Mouse (Mus musculus): Measurements from ENCODE around the gene Trub1. TPM values are rescaled to one million over a fixed set of nuclear protein-coding genes. Genes with fewer than 3 reads are reported as not detected.

The Trub1 gene
- polyA plus RNA-seq (2015; fragmentation: Nextera tagmentation; extraction: Ambion mirVana) = 7.3 and 8.7 TPM in 2 replicates

GRCm38 (mm10) chr19:57452492-57453217 is at the start of gene Trub1:
Gene Trub1 (plus strand): TSS chr19:57452912.
- H3K4me3 ChIP-seq (ENCODE audit: low read depth, low read length) = peak within 1 kb of the TSS; percentile 80
- 5% methylated on average over 26 of the region's 26 CpGs for WGBS (ENCODE audit: insufficient replicate concordance)
- H3K36me3 ChIP-seq (ENCODE audit: control insufficient read depth, insufficient read depth) = no peaks in the 10 kb centered on the region
- peak; percentile 96 for ATAC-seq (ENCODE audit: low read depth)
- H3K4me2 ChIP-seq (ENCODE audit: low read depth, low read length) = peak within 1 kb of the TSS; percentile 67
- H3K27me3 ChIP-seq (ENCODE audit: control insufficient read depth, insufficient read depth, low read depth, low read length) = no peaks in the 10 kb centered on the region
- H3K9me3 ChIP-seq (replicated peaks; ENCODE audit: control insufficient read depth, low read length) = 0 out of 2 replicates have a peak, but pooled peaks cover 2% of the 10 kb centered on the region
- H3K27ac ChIP-seq (ENCODE audit: low read length) = peak within 1 kb of the TSS; percentile 15; the same call in 1 of the 2 replicates
- peaks cover 8% of the 10 kb centered on the region for H3K4me1 ChIP-seq (ENCODE audit: control insufficient read depth, low read depth, low read length)
- H3K9ac ChIP-seq (ENCODE audit: low read depth, low read length) = peak within 1 kb of the TSS; percentile 74

- Histone ChIP-seq H3K36me3 (ENCODE audit: control insufficient read depth, insufficient read depth) (no peaks in the 10 kb centered on the region), H3K27me3 (ENCODE audit: control insufficient read depth, insufficient read depth, low read depth, low read length) (no peaks in the 10 kb centered on the region), H3K4me3 (ENCODE audit: low read depth, low read length) (0 out of 2 replicates have a peak overlapping the region, but pooled peaks have one; percentile 13), H3K4me1 (ENCODE audit: control insufficient read depth, low read depth, low read length) (no peaks in the 10 kb centered on the region), H3K9me3 (replicated peaks; ENCODE audit: control insufficient read depth, low read length) (no peaks in the 10 kb centered on the region), H3K9ac (ENCODE audit: low read depth, low read length) (no peak overlapping the region), H3K27ac (ENCODE audit: low read length) (no peak overlapping the region), H3K4me2 (ENCODE audit: low read depth, low read length) (peak overlapping the region; percentile 36; the same call in 1 of the 2 replicates)
- WGBS (ENCODE audit: insufficient replicate concordance) = 13% methylated on average over 24 of the region's 24 CpGs
- ATAC-seq (ENCODE audit: low read depth) = peak; percentile 64
These were observed 48.8 kb upstream of the Trub1 start for GRCm38 (mm10) chr19:57403700-57404501.

GRCm38 (mm10) chr19:57404502-57404848 is 48.2 kb upstream of the Trub1 start:
- Histone ChIP-seq H3K9ac (ENCODE audit: low read depth, low read length) (no peak overlapping the region), H3K27ac (ENCODE audit: low read length) (no peak overlapping the region), H3K4me2 (ENCODE audit: low read depth, low read length) (peak overlapping the region; percentile 36; the same call in 1 of the 2 replicates), H3K36me3 (ENCODE audit: control insufficient read depth, insufficient read depth) (no peaks in the 10 kb centered on the region), H3K4me1 (ENCODE audit: control insufficient read depth, low read depth, low read length) (no peaks in the 10 kb centered on the region), H3K27me3 (ENCODE audit: control insufficient read depth, insufficient read depth, low read depth, low read length) (no peaks in the 10 kb centered on the region), H3K4me3 (ENCODE audit: low read depth, low read length) (0 out of 2 replicates have a peak overlapping the region, but pooled peaks have one; percentile 13), H3K9me3 (replicated peaks; ENCODE audit: control insufficient read depth, low read length) (no peaks in the 10 kb centered on the region)
- WGBS (ENCODE audit: insufficient replicate concordance) = 16% methylated on average over 9 of the region's 9 CpGs
- ATAC-seq (ENCODE audit: low read depth) = no peak

- Histone ChIP-seq H3K4me1 (ENCODE audit: control insufficient read depth, low read depth, low read length) (no peaks in the 10 kb centered on the region; the same call in 1 of the 2 replicates), H3K4me2 (ENCODE audit: low read depth, low read length) (no peak overlapping the region), H3K9me3 (replicated peaks; ENCODE audit: control insufficient read depth, low read length) (no peaks in the 10 kb centered on the region), H3K9ac (ENCODE audit: low read depth, low read length) (no peak overlapping the region), H3K27me3 (ENCODE audit: control insufficient read depth, insufficient read depth, low read depth, low read length) (no peaks in the 10 kb centered on the region), H3K4me3 (ENCODE audit: low read depth, low read length) (no peak overlapping the region), H3K27ac (ENCODE audit: low read length) (no peak overlapping the region), H3K36me3 (ENCODE audit: control insufficient read depth, insufficient read depth) (no peaks in the 10 kb centered on the region)
- WGBS (ENCODE audit: insufficient replicate concordance) = 80% methylated on average over 1 of the region's 1 CpGs
- ATAC-seq (ENCODE audit: low read depth) = no peak
These were observed 44.8 kb upstream of the Trub1 start for GRCm38 (mm10) chr19:57407947-57408346.

- peak; percentile 64 for ATAC-seq (ENCODE audit: low read depth)
- Histone ChIP-seq H3K36me3 (ENCODE audit: control insufficient read depth, insufficient read depth) (no peaks in the 10 kb centered on the region), H3K9me3 (replicated peaks; ENCODE audit: control insufficient read depth, low read length) (no peaks in the 10 kb centered on the region), H3K4me3 (ENCODE audit: low read depth, low read length) (peak overlapping the region; percentile 27), H3K4me2 (ENCODE audit: low read depth, low read length) (peak overlapping the region; percentile 53), H3K27me3 (ENCODE audit: control insufficient read depth, insufficient read depth, low read depth, low read length) (no peaks in the 10 kb centered on the region), H3K27ac (ENCODE audit: low read length) (no peak overlapping the region), H3K4me1 (ENCODE audit: control insufficient read depth, low read depth, low read length) (no peaks in the 10 kb centered on the region; the same call in 1 of the 2 replicates), H3K9ac (ENCODE audit: low read depth, low read length) (no peak overlapping the region)
- WGBS (ENCODE audit: insufficient replicate concordance) = 12% methylated on average over 29 of the region's 29 CpGs
These were observed 41.1 kb upstream of the Trub1 start for GRCm38 (mm10) chr19:57411375-57412196.

GRCm38 (mm10) chr19:57413170-57413569 is 39.5 kb upstream of the Trub1 start:
- Histone ChIP-seq H3K9me3 (replicated peaks; ENCODE audit: control insufficient read depth, low read length) (no peaks in the 10 kb centered on the region), H3K4me3 (ENCODE audit: low read depth, low read length) (no peak overlapping the region), H3K27ac (ENCODE audit: low read length) (no peak overlapping the region), H3K36me3 (ENCODE audit: control insufficient read depth, insufficient read depth) (no peaks in the 10 kb centered on the region), H3K4me1 (ENCODE audit: control insufficient read depth, low read depth, low read length) (no peaks in the 10 kb centered on the region; the same call in 1 of the 2 replicates), H3K9ac (ENCODE audit: low read depth, low read length) (no peak overlapping the region), H3K4me2 (ENCODE audit: low read depth, low read length) (no peak overlapping the region), H3K27me3 (ENCODE audit: control insufficient read depth, insufficient read depth, low read depth, low read length) (no peaks in the 10 kb centered on the region)
- ATAC-seq (ENCODE audit: low read depth) = no peak
- 9% methylated on average over 3 of the region's 3 CpGs for WGBS (ENCODE audit: insufficient replicate concordance)

- WGBS (ENCODE audit: insufficient replicate concordance) = 58% methylated on average over 6 of the region's 6 CpGs
- Histone ChIP-seq H3K4me2 (ENCODE audit: low read depth, low read length) (no peak overlapping the region), H3K9ac (ENCODE audit: low read depth, low read length) (no peak overlapping the region), H3K27me3 (ENCODE audit: control insufficient read depth, insufficient read depth, low read depth, low read length) (no peaks in the 10 kb centered on the region), H3K9me3 (replicated peaks; ENCODE audit: control insufficient read depth, low read length) (no peaks in the 10 kb centered on the region), H3K4me3 (ENCODE audit: low read depth, low read length) (no peak overlapping the region), H3K36me3 (ENCODE audit: control insufficient read depth, insufficient read depth) (no peaks in the 10 kb centered on the region), H3K27ac (ENCODE audit: low read length) (no peak overlapping the region), H3K4me1 (ENCODE audit: control insufficient read depth, low read depth, low read length) (no peaks in the 10 kb centered on the region; the same call in 1 of the 2 replicates)
- no peak for ATAC-seq (ENCODE audit: low read depth)
These were observed 38.8 kb upstream of the Trub1 start for GRCm38 (mm10) chr19:57413918-57414317.

GRCm38 (mm10) chr19:57415031-57415807 is 37.5 kb upstream of the Trub1 start:
- H3K36me3 ChIP-seq (ENCODE audit: control insufficient read depth, insufficient read depth) = no peaks in the 10 kb centered on the region
- H3K4me1 ChIP-seq (ENCODE audit: control insufficient read depth, low read depth, low read length) = no peaks in the 10 kb centered on the region; the same call in 1 of the 2 replicates
- ATAC-seq (ENCODE audit: low read depth) = no peak
- no peak overlapping the region for H3K9ac ChIP-seq (ENCODE audit: low read depth, low read length)
- H3K27me3 ChIP-seq (ENCODE audit: control insufficient read depth, insufficient read depth, low read depth, low read length) = no peaks in the 10 kb centered on the region
- no peak overlapping the region for H3K27ac ChIP-seq (ENCODE audit: low read length)
- H3K4me3 ChIP-seq (ENCODE audit: low read depth, low read length) = no peak overlapping the region
- H3K9me3 ChIP-seq (replicated peaks; ENCODE audit: control insufficient read depth, low read length) = no peaks in the 10 kb centered on the region
- no peak overlapping the region for H3K4me2 ChIP-seq (ENCODE audit: low read depth, low read length)
- WGBS (ENCODE audit: insufficient replicate concordance) = 76% methylated on average over 8 of the region's 8 CpGs
